Mouse (Mus musculus) regulatory T cell (primary cell): ENCODE results near the gene Lgmn.

Source experiments
- in situ Hi-C: fragments of 300-600 bp; cut with MboI, MseI; formaldehyde crosslinking; loops from one replicate; pipeline ENCODE4 v1.15.1; 2025; ENCODE audit warnings: high pct_unique_total_duplicates

Lgmn gene

GRCm38 (mm10) chr12:102391982-102392381 lies 47.6 kb downstream of the Lgmn start:
- in situ Hi-C loops, result loop anchor here (25.0 kb wide), 1 partner anchor 405 kb away; the partner anchor contains the start of gene Cpsf2

- in situ Hi-C loops, result loop anchor here (25.0 kb wide), 1 partner anchor 404 kb away; the partner anchor contains the start of gene Cpsf2
Measured at GRCm38 (mm10) chr12:102391109-102391508, 48.5 kb downstream of the Lgmn start.

GRCm38 (mm10) chr12:102390042-102390441 lies 49.6 kb downstream of the Lgmn start:
- in situ Hi-C loops, result loop anchor here (25.0 kb wide), 1 partner anchor 403 kb away; the partner anchor contains the start of gene Cpsf2

- in situ Hi-C loops, result loop anchor here (25.0 kb wide), 1 partner anchor 400 kb away; the partner anchor contains the start of gene Cpsf2
Measured at GRCm38 (mm10) chr12:102387219-102387917, 52.2 kb downstream of the Lgmn start.

GRCm38 (mm10) chr12:102384819-102385218 lies 54.8 kb downstream of the Lgmn start:
- in situ Hi-C loops, result loop anchor here (25.0 kb wide), 1 partner anchor 398 kb away; the partner anchor contains the start of gene Cpsf2

GRCm38 (mm10) chr12:102383288-102383687 lies 56.3 kb downstream of the Lgmn start:
- in situ Hi-C loops, result loop anchor here (25.0 kb wide), 1 partner anchor 396 kb away; the partner anchor contains the start of gene Cpsf2

- in situ Hi-C loops, result loop anchor here (25.0 kb wide), 1 partner anchor 395 kb away; the partner anchor contains the start of gene Cpsf2
Measured at GRCm38 (mm10) chr12:102382180-102382579, 57.4 kb downstream of the Lgmn start.

GRCm38 (mm10) chr12:102372322-102372721 lies 67.3 kb downstream of the Lgmn start:
- in situ Hi-C loops, result no loop called here

GRCm38 (mm10) chr12:102370931-102371500 lies 68.6 kb downstream of the Lgmn start:
- in situ Hi-C loops, result no loop called here

GRCm38 (mm10) chr12:102369488-102370235 lies 70.0 kb downstream of the Lgmn start:
- in situ Hi-C loops, result loop anchor here (10.0 kb wide), 1 partner anchor 1285 kb away; the partner anchor contains the start of gene Ppp4r3a

GRCm38 (mm10) chr12:102368556-102368955 lies 71.1 kb downstream of the Lgmn start:
- in situ Hi-C loops, result loop anchor here (10.0 kb wide), 1 partner anchor 1284 kb away; the partner anchor contains the start of gene Ppp4r3a

GRCm38 (mm10) chr12:102368066-102368465 lies 71.5 kb downstream of the Lgmn start:
- in situ Hi-C loops, result loop anchor here (10.0 kb wide), 1 partner anchor 1283 kb away; the partner anchor contains the start of gene Ppp4r3a

GRCm38 (mm10) chr12:102367075-102367474 lies 72.5 kb downstream of the Lgmn start:
- in situ Hi-C loops, result loop anchor here (10.0 kb wide), 1 partner anchor 1282 kb away; the partner anchor contains the start of gene Ppp4r3a

- in situ Hi-C loops, result loop anchor here (10.0 kb wide), 1 partner anchor 1281 kb away; the partner anchor contains the start of gene Ppp4r3a
Measured at GRCm38 (mm10) chr12:102366126-102366816, 73.3 kb downstream of the Lgmn start.

GRCm38 (mm10) chr12:102365016-102365415 lies 74.6 kb downstream of the Lgmn start:
- in situ Hi-C loops, result loop anchor here (10.0 kb wide), 1 partner anchor 1280 kb away; the partner anchor contains the start of gene Ppp4r3a

GRCm38 (mm10) chr12:102361189-102362161 lies 78.1 kb downstream of the Lgmn start:
- in situ Hi-C loops, result loop anchor here (10.0 kb wide), 1 partner anchor 1277 kb away; the partner anchor contains the start of gene Ppp4r3a

- in situ Hi-C loops, result no loop called here
Measured at GRCm38 (mm10) chr12:102359390-102359789, 80.2 kb downstream of the Lgmn start.

- in situ Hi-C loops, result no loop called here
Measured at GRCm38 (mm10) chr12:102356781-102357180, 82.8 kb downstream of the Lgmn start.

- in situ Hi-C loops, result no loop called here
Measured at GRCm38 (mm10) chr12:102355784-102356183, 83.8 kb downstream of the Lgmn start.
